Mouse (Mus musculus): ENCODE data around the gene Gsc2. TPM values are rescaled to one million over a fixed set of nuclear protein-coding genes. Genes with fewer than 3 reads are reported as not detected.

Gene Gsc2
- total and polyA plus RNA-seq, 2 experiments from 2014 or later = 0.31 TPM; not detected in 1

GRCm38 (mm10) chr16:17934445-17934910 lies 19.6 kb upstream of the Gsc2 start:
- Histone ChIP-seq H3K9ac (replicated peaks; ENCODE audit: low read length, poor library complexity, severe bottlenecking) (no peak overlapping the region), H3K27ac (ENCODE audit: low read depth, low read length) (no peak overlapping the region), H3K36me3 (ENCODE audit: insufficient read depth, low read length) (no peaks in the 10 kb centered on the region), H3K27me3 (ENCODE audit: insufficient read depth, low read length) (no peaks in the 10 kb centered on the region), H3K4me3 (ENCODE audit: low read depth, low read length) (no peak overlapping the region), H3K4me1 (ENCODE audit: insufficient read depth, low read length) (no peaks in the 10 kb centered on the region), H3K9me3 (ENCODE audit: low read length) (no peaks in the 10 kb centered on the region), H3K4me2 (ENCODE audit: low read depth, low read length, poor library complexity, severe bottlenecking) (no peak overlapping the region)
- DNase-seq (ENCODE audit: low spot score) = no peak
- WGBS = 69% methylated on average over 3 of the region's 3 CpGs
- TF ChIP-seq CTCF (IDR thresholded peaks at IDR 0.05) = 0 out of 2 replicates have a peak, but pooled peaks have one; percentile 5
- no peak for ATAC-seq (ENCODE audit: low FRiP score)

- no peaks in the 10 kb centered on the region for H3K27me3 ChIP-seq (ENCODE audit: insufficient read depth, low read length)
- DNase-seq (ENCODE audit: low spot score) = no peak
- no peak for TF ChIP-seq CTCF (IDR thresholded peaks at IDR 0.05)
- H3K27ac ChIP-seq (ENCODE audit: low read depth, low read length) = no peak overlapping the region
- H3K4me2 ChIP-seq (ENCODE audit: low read depth, low read length, poor library complexity, severe bottlenecking) = no peak overlapping the region
- no peak for ATAC-seq (ENCODE audit: low FRiP score)
- 70% methylated on average over 9 of the region's 9 CpGs for WGBS
- no peaks in the 10 kb centered on the region for H3K9me3 ChIP-seq (ENCODE audit: low read length)
- H3K4me1 ChIP-seq (ENCODE audit: insufficient read depth, low read length) = no peaks in the 10 kb centered on the region
- no peaks in the 10 kb centered on the region for H3K36me3 ChIP-seq (ENCODE audit: insufficient read depth, low read length)
- no peak overlapping the region for H3K4me3 ChIP-seq (ENCODE audit: low read depth, low read length)
- H3K9ac ChIP-seq (replicated peaks; ENCODE audit: low read length, poor library complexity, severe bottlenecking) = no peak overlapping the region
Measured at GRCm38 (mm10) chr16:17933594-17934444, 19.0 kb upstream of the Gsc2 start.

- no peaks in the 10 kb centered on the region for H3K36me3 ChIP-seq (ENCODE audit: insufficient read depth, low read length)
- 67% methylated on average over 5 of the region's 5 CpGs for WGBS
- DNase-seq (ENCODE audit: low spot score) = no peak
- H3K27ac ChIP-seq (ENCODE audit: low read depth, low read length) = no peak overlapping the region
- H3K9ac ChIP-seq (replicated peaks; ENCODE audit: low read length, poor library complexity, severe bottlenecking) = no peak overlapping the region
- H3K4me3 ChIP-seq (ENCODE audit: low read depth, low read length) = no peak overlapping the region
- no peak for TF ChIP-seq CTCF (IDR thresholded peaks at IDR 0.05)
- no peak for ATAC-seq (ENCODE audit: low FRiP score)
- no peaks in the 10 kb centered on the region for H3K9me3 ChIP-seq (ENCODE audit: low read length)
- H3K27me3 ChIP-seq (ENCODE audit: insufficient read depth, low read length) = no peaks in the 10 kb centered on the region
- peaks cover 2% of the 10 kb centered on the region; the same call in 1 of the 2 replicates for H3K4me1 ChIP-seq (ENCODE audit: insufficient read depth, low read length)
- no peak overlapping the region for H3K4me2 ChIP-seq (ENCODE audit: low read depth, low read length, poor library complexity, severe bottlenecking)
Measured at GRCm38 (mm10) chr16:17931906-17932460, 17.1 kb upstream of the Gsc2 start.

- peaks cover 18% of the 10 kb centered on the region for H3K36me3 ChIP-seq (ENCODE audit: insufficient read depth, low read length)
- H3K27me3 ChIP-seq (ENCODE audit: insufficient read depth, low read length) = no peaks in the 10 kb centered on the region
- no peak overlapping the region for H3K4me2 ChIP-seq (ENCODE audit: low read depth, low read length, poor library complexity, severe bottlenecking)
- DNase-seq (ENCODE audit: low spot score) (no peak), ATAC-seq (ENCODE audit: low FRiP score) (no peak)
- peaks cover 9% of the 10 kb centered on the region; the same call in 1 of the 2 replicates for H3K4me1 ChIP-seq (ENCODE audit: insufficient read depth, low read length)
- H3K27ac ChIP-seq (ENCODE audit: low read depth, low read length) = no peak overlapping the region
- no peaks in the 10 kb centered on the region for H3K9me3 ChIP-seq (ENCODE audit: low read length)
- H3K9ac ChIP-seq (replicated peaks; ENCODE audit: low read length, poor library complexity, severe bottlenecking) = no peak overlapping the region
- WGBS = 60% methylated on average over 2 of the region's 2 CpGs
- no peak for TF ChIP-seq CTCF (IDR thresholded peaks at IDR 0.05)
- H3K4me3 ChIP-seq (ENCODE audit: low read depth, low read length) = no peak overlapping the region
Measured at GRCm38 (mm10) chr16:17929631-17930030, 14.8 kb upstream of the Gsc2 start.

- peaks cover 19% of the 10 kb centered on the region for H3K36me3 ChIP-seq (ENCODE audit: insufficient read depth, low read length)
- 0 out of 2 replicates have a peak overlapping the region, but pooled peaks have one; percentile 93 for H3K4me2 ChIP-seq (ENCODE audit: low read depth, low read length, poor library complexity, severe bottlenecking)
- no peaks in the 10 kb centered on the region for H3K9me3 ChIP-seq (ENCODE audit: low read length)
- no peak overlapping the region for H3K4me3 ChIP-seq (ENCODE audit: low read depth, low read length)
- H3K27ac ChIP-seq (ENCODE audit: low read depth, low read length) = peak overlapping the region; percentile 89
- DNase-seq (ENCODE audit: low spot score) = no peak
- 0% methylated on average over 2 of the region's 2 CpGs for WGBS
- H3K27me3 ChIP-seq (ENCODE audit: insufficient read depth, low read length) = no peaks in the 10 kb centered on the region
- 0 out of 2 replicates have a peak overlapping the region, but pooled peaks have one; percentile 24 for H3K9ac ChIP-seq (replicated peaks; ENCODE audit: low read length, poor library complexity, severe bottlenecking)
- TF ChIP-seq CTCF (IDR thresholded peaks at IDR 0.05) = no peak
- peaks cover 9% of the 10 kb centered on the region; the same call in 1 of the 2 replicates for H3K4me1 ChIP-seq (ENCODE audit: insufficient read depth, low read length)
- ATAC-seq (ENCODE audit: low FRiP score) = peak; percentile 6; the same call in 1 of the 2 replicates
Measured at GRCm38 (mm10) chr16:17929211-17929610, 14.4 kb upstream of the Gsc2 start.
